Mouse (Mus musculus): ENCODE data around the gene Guca1b. TPM values are rescaled to one million over a fixed set of nuclear protein-coding genes. Genes with fewer than 3 reads are reported as not detected.
A peak's percentile ranks its signal among the peaks of the same experiment; 100 is the strongest.

Guca1b gene
- polyA plus RNA-seq, 1 experiment, result 1.3 TPM

DNA sequence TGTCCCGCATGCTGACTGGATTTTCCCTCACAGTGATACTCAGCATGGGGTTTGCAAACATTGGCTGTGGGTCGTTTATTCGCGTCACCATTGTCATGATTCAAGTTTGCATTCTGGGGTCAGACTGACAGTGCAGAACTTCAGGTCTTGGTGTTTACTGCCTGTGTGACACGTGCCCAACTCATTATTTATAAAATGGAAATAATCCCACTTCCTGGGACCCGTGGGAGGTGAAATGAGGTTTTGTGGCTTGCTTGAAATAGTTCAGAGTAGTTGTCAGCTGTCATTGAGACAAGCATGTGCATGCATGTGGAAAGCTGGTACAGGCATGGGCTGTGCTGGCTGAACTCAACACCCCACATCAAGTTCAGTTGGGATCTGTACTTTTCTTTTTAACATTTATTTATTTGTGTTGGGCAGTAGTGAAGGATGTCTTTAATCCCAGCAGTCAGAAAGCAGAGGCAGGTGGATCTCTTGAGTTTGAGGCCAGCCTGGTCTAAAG lies 8.4 kb upstream of the Guca1b start:
- H3K4me1 ChIP-seq (ENCODE audit: control insufficient read depth, insufficient read depth, low read length), result no peaks in the 10 kb centered on the region
- no peak overlapping the region for H3K4me3 ChIP-seq (replicated peaks; ENCODE audit: extremely low read depth, low read depth, low read length)
- TF ChIP-seq CTCF (IDR thresholded peaks at IDR 0.05; ENCODE audit: insufficient read depth, low read length), result no peak
- no peak for TF ChIP-seq POLR2A (IDR thresholded peaks at IDR 0.05; ENCODE audit: borderline replicate concordance, extremely low read depth, low read depth, low read length)
- 76% methylated on average over 6 of the region's 6 CpGs for WGBS
- no peak for DNase-seq

DNA sequence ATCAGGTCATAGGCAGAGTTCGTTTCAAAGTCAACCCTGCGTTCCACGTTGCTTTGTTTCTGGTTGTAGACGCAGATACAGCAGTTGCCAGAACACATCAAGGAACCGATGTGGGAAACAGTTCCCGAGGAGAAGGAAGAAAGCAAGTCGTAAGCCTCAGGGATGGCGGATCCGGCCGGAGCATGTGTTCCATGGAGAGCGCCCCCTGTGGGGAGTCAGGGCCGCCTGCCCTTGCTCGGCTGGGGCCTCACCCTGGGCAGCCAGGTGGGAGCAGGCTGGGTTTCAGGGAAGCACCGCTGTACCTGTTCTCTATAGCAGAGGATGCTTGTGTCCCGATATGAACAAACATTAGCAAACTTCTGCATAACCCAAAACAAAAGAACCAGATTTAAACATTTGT lies 7.1 kb upstream of the Guca1b start:
- WGBS, result 81% methylated on average over 15 of the region's 15 CpGs
- Histone ChIP-seq H3K4me1 (ENCODE audit: control insufficient read depth, insufficient read depth, low read length) (no peaks in the 10 kb centered on the region), H3K4me3 (replicated peaks; ENCODE audit: extremely low read depth, low read depth, low read length) (no peak overlapping the region)
- TF ChIP-seq POLR2A (IDR thresholded peaks at IDR 0.05; ENCODE audit: borderline replicate concordance, extremely low read depth, low read depth, low read length), result no peak
- TF ChIP-seq CTCF (IDR thresholded peaks at IDR 0.05; ENCODE audit: insufficient read depth, low read length), result no peak
- DNase-seq, result no peak

DNA sequence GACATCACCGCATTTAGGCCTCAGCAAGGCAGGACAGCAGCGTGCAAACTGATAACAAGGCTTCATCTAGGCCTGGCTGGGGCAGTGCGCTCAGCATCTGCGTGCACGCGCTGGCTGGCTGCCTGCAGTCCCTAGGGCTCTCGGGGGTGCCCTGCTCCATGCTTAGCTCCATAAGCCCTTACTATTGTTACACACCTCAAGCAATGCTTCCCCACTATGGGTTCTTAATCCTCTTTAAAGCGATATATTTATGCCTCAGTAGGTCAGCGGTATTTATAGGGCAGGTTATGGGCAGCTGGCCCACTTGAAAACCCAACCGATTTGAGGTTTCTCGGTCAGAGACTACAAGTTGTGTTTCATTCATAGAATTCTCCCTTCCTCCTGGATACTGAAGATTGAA lies 3.3 kb upstream of the Guca1b start:
- no peak for DNase-seq
- H3K4me1 ChIP-seq (ENCODE audit: control insufficient read depth, insufficient read depth, low read length), result no peaks in the 10 kb centered on the region
- TF ChIP-seq CTCF (IDR thresholded peaks at IDR 0.05; ENCODE audit: insufficient read depth, low read length) (no peak), POLR2A (IDR thresholded peaks at IDR 0.05; ENCODE audit: borderline replicate concordance, extremely low read depth, low read depth, low read length) (no peak)
- no peak overlapping the region for H3K4me3 ChIP-seq (replicated peaks; ENCODE audit: extremely low read depth, low read depth, low read length)
- 85% methylated on average over 11 of the region's 11 CpGs for WGBS

DNA sequence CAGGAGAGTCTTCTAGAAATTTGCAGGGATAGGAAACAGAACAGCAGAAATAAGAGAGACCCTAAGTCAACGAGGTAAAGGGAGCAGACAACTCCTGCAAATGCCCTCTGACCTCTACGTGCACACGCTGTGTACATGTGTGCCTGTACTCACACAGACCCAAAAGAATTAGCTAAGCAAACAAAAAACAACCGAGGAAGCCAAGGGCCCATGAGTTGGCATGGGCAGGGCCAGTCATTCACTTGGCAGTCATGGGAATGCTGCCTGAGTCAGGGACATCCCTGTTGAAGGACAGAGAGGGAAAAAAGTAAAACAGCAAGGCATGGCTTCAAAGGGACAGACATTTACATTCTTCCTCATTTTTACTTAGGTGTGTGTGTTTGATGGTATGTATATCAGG lies 1.9 kb upstream of the Guca1b start:
- Histone ChIP-seq H3K4me1 (ENCODE audit: control insufficient read depth, insufficient read depth, low read length) (no peaks in the 10 kb centered on the region), H3K4me3 (replicated peaks; ENCODE audit: extremely low read depth, low read depth, low read length) (no peak overlapping the region)
- 75% methylated on average over 4 of the region's 4 CpGs for WGBS
- no peak for DNase-seq
- no peak for TF ChIP-seq CTCF (IDR thresholded peaks at IDR 0.05; ENCODE audit: insufficient read depth, low read length)
- no peak for TF ChIP-seq POLR2A (IDR thresholded peaks at IDR 0.05; ENCODE audit: borderline replicate concordance, extremely low read depth, low read depth, low read length)

DNA sequence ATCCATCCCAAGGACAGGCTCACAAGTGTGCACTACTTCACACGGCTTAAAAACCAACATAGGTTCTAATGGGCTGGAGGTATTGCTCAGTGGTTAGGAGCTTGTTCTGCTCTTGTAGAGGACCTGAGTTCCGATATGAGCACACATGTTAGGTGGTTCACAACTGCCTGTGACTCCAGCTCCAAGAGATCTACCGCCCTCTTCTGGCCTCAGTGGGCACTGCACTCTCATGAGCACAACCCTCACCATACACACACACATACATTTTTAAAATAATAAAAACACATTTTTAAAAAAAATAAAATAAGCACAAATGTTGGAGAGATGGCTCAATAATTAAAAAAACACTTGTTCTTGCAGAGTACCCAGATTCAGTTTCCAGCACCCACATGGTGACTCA lies 1.1 kb upstream of the Guca1b start:
- TF ChIP-seq CTCF (IDR thresholded peaks at IDR 0.05; ENCODE audit: insufficient read depth, low read length) (no peak), POLR2A (IDR thresholded peaks at IDR 0.05; ENCODE audit: borderline replicate concordance, extremely low read depth, low read depth, low read length) (no peak)
- WGBS, result 93% methylated on average over 3 of the region's 3 CpGs
- Histone ChIP-seq H3K4me1 (ENCODE audit: control insufficient read depth, insufficient read depth, low read length) (no peaks in the 10 kb centered on the region), H3K4me3 (replicated peaks; ENCODE audit: extremely low read depth, low read depth, low read length) (no peak overlapping the region)
- no peak for DNase-seq

DNA sequence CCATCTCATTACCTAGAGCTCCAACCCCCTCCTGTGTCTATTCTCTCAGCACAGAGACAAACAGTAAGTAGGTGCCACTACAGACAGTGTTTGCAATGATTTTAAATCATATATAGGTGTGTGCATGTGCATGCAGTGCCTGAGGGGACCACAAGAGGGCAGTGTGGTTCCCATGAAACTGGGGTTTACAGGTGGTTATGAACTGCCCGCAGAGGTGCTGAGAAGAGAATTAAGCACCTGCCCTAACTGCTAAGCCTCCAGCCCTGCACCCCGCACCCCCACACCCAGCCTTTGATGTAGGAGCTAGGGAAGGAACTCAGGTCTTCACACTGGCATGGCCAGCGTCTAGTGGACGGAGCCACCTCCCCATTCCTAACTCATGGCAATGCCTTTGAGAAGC lies 1.5 kb downstream of the Guca1b start:
- DNase-seq, result peak; percentile 51
- TF ChIP-seq POLR2A (IDR thresholded peaks at IDR 0.05; ENCODE audit: borderline replicate concordance, extremely low read depth, low read depth, low read length) (no peak), CTCF (IDR thresholded peaks at IDR 0.05; ENCODE audit: insufficient read depth, low read length) (peak; percentile 81)
- 57% methylated on average over 4 of the region's 4 CpGs for WGBS
- H3K4me3 ChIP-seq (replicated peaks; ENCODE audit: extremely low read depth, low read depth, low read length), result no peak overlapping the region
- no peaks in the 10 kb centered on the region for H3K4me1 ChIP-seq (ENCODE audit: control insufficient read depth, insufficient read depth, low read length)

DNA sequence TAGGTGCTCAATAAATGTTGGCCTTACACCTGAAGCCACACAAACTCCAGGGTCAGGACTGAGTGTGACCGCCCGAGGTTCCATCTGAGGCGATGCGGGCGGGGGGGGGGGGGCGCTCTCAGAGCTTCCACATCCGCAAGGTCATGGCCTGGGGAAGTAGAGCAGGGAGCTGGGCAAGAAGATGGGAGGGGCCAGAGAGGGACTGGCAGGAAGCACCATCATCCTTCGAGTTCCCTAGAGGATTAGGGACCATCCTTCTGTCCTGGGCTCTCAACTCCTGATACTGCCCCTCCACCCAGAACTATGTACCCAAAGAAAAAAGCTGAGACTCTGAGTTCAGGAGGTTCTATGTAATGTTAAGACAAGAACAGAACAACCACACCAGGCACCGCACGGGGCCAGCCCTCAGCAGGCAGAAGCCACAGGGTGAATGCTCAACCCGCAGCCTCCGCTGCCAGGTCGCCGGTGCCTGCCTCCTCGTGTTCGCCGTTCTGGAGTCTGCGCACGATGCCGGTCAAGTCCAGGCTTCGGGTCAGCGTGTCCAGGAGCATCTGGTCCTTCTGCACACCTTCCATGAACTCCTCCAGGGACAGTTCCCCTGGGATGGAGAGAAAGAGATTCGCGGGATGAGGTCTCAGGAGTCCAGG lies 9.2 kb downstream of the Guca1b start:
- TF ChIP-seq POLR2A (IDR thresholded peaks at IDR 0.05; ENCODE audit: borderline replicate concordance, extremely low read depth, low read depth, low read length) (no peak), CTCF (IDR thresholded peaks at IDR 0.05; ENCODE audit: insufficient read depth, low read length) (no peak)
- 10% methylated on average over 24 of the region's 24 CpGs for WGBS

GRCm38 (mm10) chr17:47395376-47395913 lies 10.3 kb downstream of the Guca1b start:
- peak; percentile 60 for DNase-seq
- 2% methylated on average over 20 of the region's 20 CpGs for WGBS
- Histone ChIP-seq H3K4me1 (ENCODE audit: control insufficient read depth, insufficient read depth, low read length) (peaks cover 2% of the 10 kb centered on the region; the same call in 1 of the 2 replicates), H3K4me3 (replicated peaks; ENCODE audit: extremely low read depth, low read depth, low read length) (peak overlapping the region; percentile 73)
- TF ChIP-seq CTCF (IDR thresholded peaks at IDR 0.05; ENCODE audit: insufficient read depth, low read length) (no peak), POLR2A (IDR thresholded peaks at IDR 0.05; ENCODE audit: borderline replicate concordance, extremely low read depth, low read depth, low read length) (peak; percentile 13; the same call in 1 of the 2 replicates)

More for the DNA sequence above, 9.2 kb downstream of the Guca1b start:
- peak; percentile 7 for DNase-seq
- H3K4me1 ChIP-seq (ENCODE audit: control insufficient read depth, insufficient read depth, low read length), result peaks cover 2% of the 10 kb centered on the region; the same call in 1 of the 2 replicates
- H3K4me3 ChIP-seq (replicated peaks; ENCODE audit: extremely low read depth, low read depth, low read length), result peak overlapping the region; percentile 31

DNA sequence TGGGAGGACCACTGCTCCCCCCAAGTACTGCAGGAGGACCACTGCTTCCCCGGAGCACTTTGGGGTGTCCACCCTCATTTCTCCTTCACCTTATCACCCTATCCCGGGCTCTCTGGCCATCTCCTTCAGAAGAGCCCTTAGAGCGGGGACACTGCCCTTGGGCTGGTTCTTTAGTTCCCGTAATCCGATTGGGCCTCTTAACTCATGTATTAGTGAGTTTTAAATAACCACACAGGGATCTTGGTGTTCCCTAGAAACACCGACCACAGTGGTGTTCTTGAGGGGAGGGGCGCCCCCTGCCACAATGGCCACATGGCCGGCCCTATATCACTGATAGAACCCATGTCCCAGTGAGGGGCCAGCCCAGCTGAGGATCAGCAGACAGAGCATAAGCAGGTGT lies 13.9 kb downstream of the Guca1b start:
- peaks cover 2% of the 10 kb centered on the region; the same call in 1 of the 2 replicates for H3K4me1 ChIP-seq (ENCODE audit: control insufficient read depth, insufficient read depth, low read length)
- no peak overlapping the region for H3K4me3 ChIP-seq (replicated peaks; ENCODE audit: extremely low read depth, low read depth, low read length)
- 83% methylated on average over 8 of the region's 8 CpGs for WGBS
- TF ChIP-seq POLR2A (IDR thresholded peaks at IDR 0.05; ENCODE audit: borderline replicate concordance, extremely low read depth, low read depth, low read length) (no peak), CTCF (IDR thresholded peaks at IDR 0.05; ENCODE audit: insufficient read depth, low read length) (no peak)
- no peak for DNase-seq

DNA sequence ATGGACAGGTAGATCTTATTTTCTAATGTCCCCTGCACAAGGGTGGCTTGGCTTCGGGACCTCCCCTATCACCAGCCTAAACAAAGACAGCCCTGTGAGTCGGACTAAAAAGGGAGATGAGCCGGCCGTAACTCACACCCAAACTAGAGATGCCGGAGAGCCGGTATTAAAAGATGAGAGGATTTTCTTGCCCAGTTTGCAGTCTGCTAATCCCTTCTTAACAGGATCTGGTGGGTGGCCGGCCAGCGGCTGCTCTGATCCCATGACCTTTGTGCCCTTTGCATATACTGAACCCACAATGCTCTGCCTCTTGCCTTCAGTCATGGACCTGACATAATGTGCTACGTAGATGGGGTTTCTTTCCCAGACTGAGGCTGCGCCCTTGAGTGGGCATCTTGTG lies 15.3 kb downstream of the Guca1b start, which contains the start of gene Guca1a:
TSS of gene Guca1a (minus strand) at position 134 of the 400 bp plus-strand sequence.
- DNase-seq, result no peak
- Histone ChIP-seq H3K4me3 (replicated peaks; ENCODE audit: extremely low read depth, low read depth, low read length) (no peak within 1 kb of the TSS), H3K4me1 (ENCODE audit: control insufficient read depth, insufficient read depth, low read length) (no peaks in the 10 kb centered on the region)
- TF ChIP-seq POLR2A (IDR thresholded peaks at IDR 0.05; ENCODE audit: borderline replicate concordance, extremely low read depth, low read depth, low read length) (no peak), CTCF (IDR thresholded peaks at IDR 0.05; ENCODE audit: insufficient read depth, low read length) (no peak)
- 58% methylated on average over 10 of the region's 10 CpGs for WGBS

Measured in lung, adult 2 months (tissue).